Mouse (Mus musculus) left cerebral cortex, adult 2 months (tissue): Measurements from ENCODE around the gene 4930518I15Rik. TPM values are rescaled to one million over a fixed set of nuclear protein-coding genes. Genes with fewer than 3 reads are reported as not detected.
A peak's percentile ranks its signal among the peaks of the same experiment; 100 is the strongest.
"Not testable (repeated sequence)": the region's sequence is repeated elsewhere in the genome, so short reads cannot be mapped to it uniquely, and the experiment has no call there.

Experiments
- DNase-seq, 2 experiments: peaks; one replicate each; pipeline ENCODE4 v3.0.0; 2021 to 2022; ENCODE audit warnings: low spot score in 2 of 2, mixed read lengths in 1 of 2; ENCODE audit errors: extremely low spot score in 1 of 2
- H3K27ac ChIP-seq: fragments of 200-600 bp; 2 replicates; pipeline ENCODE4 v1.8.1; 2022
- H3K4me3 ChIP-seq: fragments of 200-600 bp; 2 replicates; pipeline ENCODE4 v1.8.1; 2022
- CTCF ChIP-seq: fragments of 200-600 bp; IDR thresholded peaks from 2 replicates; pipeline ENCODE4 v1.8.1; 2022; ENCODE audit warnings: antibody characterized with exemption, mild to moderate bottlenecking, moderate library complexity
- intact Hi-C: fragments of 180-260 bp; cut with DNase I; formaldehyde crosslinking; loops from one replicate; pipeline ENCODE4 v1.15.1; 2025
- long read RNA-seq, 2 experiments: library from polyadenylated mRNA; stranded (forward); transcript quantifications; one replicate each; pipeline ENCODE4 v2.0.0; 2021; ENCODE audit warnings: borderline mapping rate in 2 of 2
- total RNA-seq, 2 experiments: library from RNA; stranded (reverse); gene quantifications; 2 replicates each; pipeline ENCODE4 v1.2.3; 2021

The 4930518I15Rik gene
- 1 to 10 TPM; 2.8 TPM for total RNA-seq
- long read RNA-seq, experiment 1: 0 reads
- long read RNA-seq, experiment 2: 0 reads

DNA sequence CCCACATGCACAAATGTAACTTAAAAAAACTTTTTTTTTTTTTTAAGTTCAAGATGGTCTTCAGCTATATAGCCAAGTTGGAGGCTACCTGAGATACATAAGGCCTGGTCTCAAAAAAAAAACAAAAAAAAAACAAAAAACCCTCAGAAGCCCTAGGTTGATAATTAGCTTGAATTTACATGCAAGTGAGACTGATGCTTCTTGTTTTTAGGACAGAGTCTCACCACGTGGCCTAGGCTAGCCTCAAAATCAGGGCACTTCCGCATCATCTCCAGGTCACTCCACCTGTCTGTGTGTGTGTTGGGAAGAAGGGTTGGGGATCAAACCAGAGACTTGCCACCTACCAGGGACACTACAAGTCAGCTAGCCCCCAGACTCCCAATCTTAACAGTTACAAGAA, at the start of gene 4930518I15Rik:
4930518I15Rik (minus strand) TSS at position 112 of the 400 bp plus-strand sequence.
- no peak for DNase-seq
- Histone ChIP-seq H3K4me3 (no peak within 1 kb of the TSS), H3K27ac (no peak within 1 kb of the TSS)
- TF ChIP-seq CTCF: no peak
- intact Hi-C loops: no loop called here

DNA sequence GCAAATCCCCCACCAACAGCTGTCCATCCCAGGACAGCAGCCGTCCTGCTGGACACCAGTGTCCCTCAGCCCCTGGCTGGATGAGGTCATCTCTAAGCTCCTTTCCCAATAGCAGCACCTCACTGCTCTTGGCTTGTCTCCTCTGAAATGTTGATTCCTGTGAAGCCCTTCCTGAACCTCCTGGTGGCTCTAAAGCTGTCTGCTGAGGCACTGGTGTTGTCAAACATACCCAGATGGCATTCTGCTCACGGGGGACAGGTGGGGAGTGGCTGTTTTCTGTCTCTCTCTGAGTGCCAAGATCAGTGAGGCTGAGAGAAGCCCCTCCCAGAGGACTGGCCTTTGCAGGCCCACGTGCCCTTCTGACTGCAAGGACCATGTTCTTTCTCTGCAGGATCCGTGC, 48.2 kb upstream of the 4930518I15Rik start:
- H3K27ac ChIP-seq: peak overlapping the region; percentile 32
- intact Hi-C loops: loop anchor here (1.0 to 2.0 kb wide), 2 partner anchors 90 to 189 kb away; no protein-coding TSS in a partner anchor
- not testable (repeated sequence) for DNase-seq, H3K4me3 ChIP-seq

DNA sequence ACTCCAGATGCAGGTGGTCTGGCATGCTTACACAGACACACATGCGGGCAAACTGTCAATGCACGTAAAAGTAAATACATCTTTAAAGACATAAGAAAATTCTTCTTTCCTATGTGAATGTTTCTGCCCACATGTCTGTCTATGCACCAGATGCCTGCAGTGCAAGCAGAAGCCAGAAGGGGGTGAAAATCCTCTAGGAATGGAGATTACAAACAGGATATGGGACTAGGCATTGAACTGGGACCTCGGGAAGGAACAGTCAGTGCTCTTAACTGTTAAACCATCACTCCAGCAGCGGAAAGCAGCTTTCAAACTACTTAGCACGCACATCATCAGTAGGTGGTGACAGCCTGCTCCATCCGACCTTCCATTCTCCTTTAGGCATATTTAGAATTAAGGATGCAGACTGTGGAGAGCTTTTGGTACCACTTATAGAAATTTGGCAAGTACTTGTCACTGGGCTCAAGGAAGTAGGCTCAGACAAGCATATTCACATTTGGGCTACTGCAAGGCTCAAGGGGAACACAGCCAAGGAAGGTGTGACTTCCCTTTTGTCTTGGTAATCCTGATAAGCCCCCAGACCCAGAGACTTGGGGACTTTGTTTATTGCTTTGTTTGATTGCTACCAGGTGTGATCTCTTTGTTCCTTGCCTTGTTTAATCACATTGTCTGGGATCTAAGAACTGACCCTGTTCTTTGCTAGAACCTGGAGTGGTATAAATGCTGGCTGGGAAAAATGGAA, 47.4 kb upstream of the 4930518I15Rik start:
- peak overlapping the region; percentile 32 for H3K27ac ChIP-seq
- peak; percentile 59 to 75 for DNase-seq
- H3K4me3 ChIP-seq: no peak overlapping the region
- peak; percentile 76 for TF ChIP-seq CTCF
- intact Hi-C loops: loop anchor here (1.0 to 2.0 kb wide), 2 partner anchors 91 to 190 kb away; no protein-coding TSS in a partner anchor

DNA sequence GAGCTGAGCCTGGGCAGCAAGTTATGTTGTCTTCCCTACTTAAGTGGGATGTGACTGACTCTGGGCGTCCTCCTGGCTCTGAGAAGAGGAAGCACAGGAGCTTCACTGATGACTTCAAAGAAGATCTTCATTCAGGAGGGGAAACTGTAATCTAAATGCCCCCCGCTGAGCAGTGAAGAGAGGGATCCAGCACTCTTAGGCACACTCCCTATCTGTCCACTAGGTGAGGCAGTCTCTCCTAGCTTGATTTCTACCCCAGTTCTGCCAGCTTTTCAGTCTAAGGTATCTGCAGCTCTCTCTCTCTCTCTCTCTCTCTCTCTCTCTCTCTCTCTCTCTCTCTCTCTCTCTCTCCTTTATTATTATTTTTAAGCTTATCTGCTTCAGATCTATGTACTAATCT, 45.6 kb upstream of the 4930518I15Rik start:
- Histone ChIP-seq H3K4me3 (no peak overlapping the region), H3K27ac (no peak overlapping the region)
- TF ChIP-seq CTCF: peak; percentile 48
- no peak for DNase-seq
- intact Hi-C loops: no loop called here

DNA sequence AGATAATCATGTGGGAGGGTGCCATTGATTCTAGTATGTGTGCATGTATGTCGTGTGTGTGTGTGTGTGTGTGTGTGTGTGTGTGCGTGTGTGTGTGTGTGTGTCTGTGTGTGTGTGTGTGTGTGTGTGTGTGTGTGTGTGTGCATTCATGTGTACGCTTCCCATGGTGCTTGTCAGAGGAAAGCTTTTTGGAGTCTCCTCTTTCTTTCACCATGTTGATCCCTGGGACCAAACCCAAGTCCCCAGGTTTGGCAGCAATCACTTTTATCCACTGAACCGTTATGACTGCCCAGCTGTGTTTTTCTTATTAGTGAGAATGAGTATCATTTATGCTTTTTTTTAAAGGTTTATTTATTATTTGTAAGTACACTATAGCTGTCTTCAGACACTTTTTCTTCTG, 44.7 kb upstream of the 4930518I15Rik start:
- DNase-seq, H3K27ac ChIP-seq, intact Hi-C loops, H3K4me3 ChIP-seq: not testable (repeated sequence)

DNA sequence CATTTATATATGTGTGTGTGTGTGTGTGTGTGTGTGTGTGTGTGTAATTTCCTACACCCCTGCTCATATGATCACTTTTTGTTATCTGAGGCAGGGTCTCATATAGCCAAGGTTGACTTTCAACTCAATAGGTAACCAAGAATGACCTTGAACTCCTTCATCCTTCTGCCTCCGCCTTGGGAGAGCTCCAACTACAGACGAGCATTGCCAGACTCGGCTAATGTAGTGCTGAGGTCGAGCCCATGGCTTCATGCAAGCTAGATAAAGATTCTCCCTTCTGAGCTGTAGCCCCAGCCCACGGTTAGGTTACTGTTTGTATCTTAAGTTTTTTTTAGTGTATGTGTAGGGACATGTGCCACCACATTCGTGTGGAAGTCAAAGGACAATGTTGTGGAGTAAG, 44.1 kb upstream of the 4930518I15Rik start:
- no peak overlapping the region for H3K4me3 ChIP-seq
- intact Hi-C loops: no loop called here

DNA sequence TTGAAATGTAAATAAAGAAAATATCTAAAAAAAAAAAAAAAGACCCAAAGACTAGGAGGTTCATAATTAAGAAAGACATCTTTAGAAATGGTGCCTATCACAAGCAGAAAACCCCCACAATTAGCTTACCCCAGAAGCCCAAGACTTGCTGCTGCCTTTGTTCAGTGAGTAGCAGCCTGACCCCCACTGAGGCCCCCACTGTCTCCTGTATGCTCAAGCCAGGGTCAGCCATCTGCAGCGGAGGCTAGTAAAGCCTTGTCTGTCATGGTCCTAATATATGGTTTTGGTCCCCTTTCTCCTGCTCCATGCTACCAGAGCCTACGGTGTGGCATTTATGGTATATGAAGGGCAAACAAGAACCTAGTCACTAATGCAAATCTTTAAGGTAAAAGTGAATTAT, 43.6 kb upstream of the 4930518I15Rik start:
- DNase-seq: no peak
- no peak for TF ChIP-seq CTCF
- intact Hi-C loops: no loop called here
- Histone ChIP-seq H3K4me3 (no peak overlapping the region), H3K27ac (no peak overlapping the region)

More for the DNA sequence above, 44.1 kb upstream of the 4930518I15Rik start:
- H3K27ac ChIP-seq: no peak overlapping the region
- no peak for TF ChIP-seq CTCF
- DNase-seq: no peak

DNA sequence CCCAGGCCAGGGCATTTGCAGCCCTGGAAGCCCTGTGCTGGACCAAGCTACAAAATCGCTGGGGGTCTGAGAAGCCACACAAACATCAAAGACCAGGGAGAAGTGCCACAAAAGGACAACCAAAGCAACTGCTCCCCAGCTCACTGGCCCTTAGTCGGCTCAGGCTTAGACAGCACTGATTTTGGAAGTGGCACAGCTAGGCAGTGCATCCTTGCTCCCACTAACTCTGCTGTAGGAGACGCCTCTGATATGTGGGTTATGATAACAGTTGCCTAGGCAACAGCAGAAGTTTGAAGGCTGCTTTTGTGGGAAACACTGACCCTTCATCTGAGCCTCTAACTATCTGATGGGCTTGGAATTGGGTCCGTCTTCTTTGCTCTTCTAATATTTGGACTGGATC, 41.4 kb upstream of the 4930518I15Rik start:
- no peak for DNase-seq
- TF ChIP-seq CTCF: no peak; the same call in 1 of the 2 replicates
- Histone ChIP-seq H3K4me3 (no peak overlapping the region), H3K27ac (peak overlapping the region; percentile 75)
- intact Hi-C loops: no loop called here

DNA sequence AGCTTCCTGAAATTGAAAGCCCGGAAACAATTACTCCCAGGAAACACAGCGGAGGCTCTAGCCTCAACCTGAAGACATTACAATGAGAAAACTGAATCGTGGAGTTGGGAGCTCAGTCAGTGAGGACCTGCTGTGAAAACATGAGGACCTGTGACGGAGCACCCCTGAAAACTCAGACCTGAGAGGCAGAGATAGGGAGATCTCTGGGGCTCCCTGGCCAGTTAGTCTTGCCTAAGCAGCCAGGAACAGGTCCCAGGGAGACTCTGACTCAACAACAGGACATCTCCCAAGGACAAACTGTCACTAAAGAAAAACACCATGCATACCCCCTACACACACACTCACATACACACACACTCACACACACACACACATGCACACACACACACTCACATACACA, 40.6 kb upstream of the 4930518I15Rik start:
- no peak for TF ChIP-seq CTCF
- intact Hi-C loops: no loop called here
- no peak overlapping the region for H3K4me3 ChIP-seq
- peak overlapping the region; percentile 89 for H3K27ac ChIP-seq
- DNase-seq: no peak

DNA sequence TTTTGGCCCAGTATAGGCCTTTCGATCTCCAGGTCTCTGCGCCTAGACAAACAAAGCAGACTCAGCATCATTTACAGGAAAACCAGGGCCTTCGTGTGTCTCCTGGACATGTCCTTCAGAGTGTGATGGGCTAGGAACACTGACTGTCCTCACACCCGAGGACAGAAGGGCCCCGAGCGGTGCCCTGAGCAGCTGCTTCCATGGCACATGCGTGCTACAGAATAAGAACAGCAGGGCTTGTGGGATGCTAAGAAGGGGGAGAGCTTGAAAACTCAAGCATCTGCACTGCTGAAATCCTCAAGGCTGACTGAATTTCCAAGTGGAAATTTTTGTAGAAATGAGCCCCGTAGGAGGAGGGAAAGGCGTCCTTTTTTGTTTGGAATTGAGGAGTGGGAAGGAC, 39.3 kb upstream of the 4930518I15Rik start:
- H3K4me3 ChIP-seq: no peak overlapping the region
- H3K27ac ChIP-seq: peak overlapping the region; percentile 89
- DNase-seq: peak in 1 of 2 experiments; percentile 47
- no peak for TF ChIP-seq CTCF
- intact Hi-C loops: no loop called here

DNA sequence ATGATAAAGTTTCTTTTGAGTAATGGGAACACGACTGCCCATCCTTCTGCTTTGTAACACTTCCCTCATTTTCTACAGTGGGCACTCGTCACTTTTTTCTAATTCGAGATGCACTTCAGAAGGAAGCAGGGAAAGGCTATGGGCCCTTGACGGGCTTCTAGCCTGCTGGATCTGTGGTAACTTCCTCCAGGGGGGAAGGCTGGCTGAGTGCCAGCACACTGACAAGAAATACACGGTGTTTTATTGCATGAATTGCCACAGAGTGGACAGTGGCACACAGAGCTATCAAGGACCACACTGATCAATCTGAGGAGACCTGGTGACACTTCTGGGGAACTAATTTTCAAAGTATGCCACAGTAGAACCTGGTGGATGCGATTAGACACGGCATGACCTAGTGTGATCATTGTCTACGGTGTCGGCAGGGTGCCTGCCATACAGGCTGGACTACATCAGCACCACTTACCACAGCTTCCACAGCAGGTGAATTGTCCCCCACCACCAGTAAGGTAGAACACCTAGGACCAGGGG, 38.7 kb upstream of the 4930518I15Rik start:
- TF ChIP-seq CTCF: no peak
- Histone ChIP-seq H3K4me3 (no peak overlapping the region), H3K27ac (peak overlapping the region; percentile 89)
- intact Hi-C loops: no loop called here
- no peak for DNase-seq

DNA sequence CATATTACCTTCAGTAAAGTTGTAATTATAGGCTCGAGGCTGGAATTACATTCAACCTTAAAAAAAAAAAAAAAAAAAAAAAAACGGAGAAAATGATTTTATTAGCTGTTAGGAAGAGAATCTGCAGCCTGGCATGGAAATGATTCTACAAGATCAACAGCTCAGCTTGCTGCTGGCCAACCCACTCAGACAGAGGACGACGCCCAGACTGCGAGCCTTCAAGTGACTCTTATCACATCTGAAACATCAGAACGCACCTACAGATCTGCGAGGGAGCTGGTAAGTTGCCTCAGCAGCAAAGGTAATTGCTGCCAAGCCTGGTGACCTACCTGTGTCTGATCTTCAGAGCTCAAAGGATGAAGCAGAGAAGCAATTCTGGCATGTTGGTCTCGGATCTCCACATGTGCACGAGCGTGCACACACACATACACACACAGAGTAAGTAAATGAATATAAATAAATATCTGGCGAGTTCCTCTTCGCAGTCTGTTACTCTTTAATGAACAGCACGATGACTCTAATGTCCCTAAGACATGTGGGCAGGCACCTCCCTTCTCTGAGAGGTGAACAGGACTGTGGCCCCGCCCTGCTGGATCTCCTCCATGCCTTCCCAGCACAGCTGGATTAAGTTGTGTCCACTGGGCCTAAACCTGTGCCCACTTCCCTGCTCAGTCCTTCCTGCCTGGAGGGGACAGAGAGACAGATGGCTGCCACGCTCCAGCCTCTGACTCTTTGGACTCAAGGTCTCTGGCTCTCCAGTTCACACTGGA, 36.9 kb upstream of the 4930518I15Rik start:
- TF ChIP-seq CTCF: no peak
- Histone ChIP-seq H3K4me3 (no peak overlapping the region), H3K27ac (no peak overlapping the region)
- DNase-seq: no peak
- intact Hi-C loops: no loop called here
